Mouse (Mus musculus): ENCODE measurements around the gene Slc35e3.

DNA sequence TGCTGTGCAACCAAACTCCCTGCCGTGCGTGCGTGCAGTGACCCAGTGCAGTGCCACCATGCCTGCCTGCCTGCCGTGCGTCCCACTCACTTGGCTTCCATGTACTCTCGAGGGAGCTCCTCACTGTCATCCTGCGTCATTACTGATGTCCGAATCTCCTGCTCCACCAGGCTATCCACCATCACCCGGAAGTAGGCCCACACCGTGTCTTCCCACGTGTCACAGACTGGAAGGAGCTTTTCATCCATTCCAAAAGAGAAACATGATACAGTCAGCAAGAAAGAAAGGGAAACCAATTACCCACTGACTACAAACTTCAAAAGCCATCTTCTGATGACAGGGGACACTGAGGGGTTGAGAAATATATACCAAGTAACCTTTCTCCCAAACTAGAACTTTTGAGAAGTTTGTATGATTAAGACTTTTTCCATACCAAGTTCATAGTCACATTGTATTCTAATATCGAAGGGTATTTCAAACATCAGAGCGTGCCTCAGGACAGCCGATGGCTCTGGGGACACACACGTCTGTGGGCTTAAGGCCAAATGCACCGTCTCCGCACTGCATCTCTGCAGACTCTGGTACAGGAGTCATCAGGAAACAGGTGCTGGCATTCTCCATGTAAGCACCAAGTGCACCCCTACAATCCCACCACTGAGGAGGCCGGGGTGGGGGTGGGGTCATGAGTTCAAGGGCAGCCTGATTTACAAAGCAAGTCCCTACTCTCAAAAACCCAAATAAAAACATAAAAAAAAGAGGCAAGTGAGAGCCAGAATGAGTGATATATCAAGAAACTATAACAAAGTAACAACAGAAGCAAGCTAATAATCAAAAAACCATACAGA lies 24.3 kb upstream of the Slc35e3 start:
- TF ChIP-seq CTCF (IDR thresholded peaks at IDR 0.05; ENCODE audit: low read depth) (no peak), EP300 (IDR thresholded peaks at IDR 0.05; ENCODE audit: low read depth) (no peak)
